Mouse (Mus musculus): Measurements from ENCODE around the gene Lrrc4c.

DNA sequence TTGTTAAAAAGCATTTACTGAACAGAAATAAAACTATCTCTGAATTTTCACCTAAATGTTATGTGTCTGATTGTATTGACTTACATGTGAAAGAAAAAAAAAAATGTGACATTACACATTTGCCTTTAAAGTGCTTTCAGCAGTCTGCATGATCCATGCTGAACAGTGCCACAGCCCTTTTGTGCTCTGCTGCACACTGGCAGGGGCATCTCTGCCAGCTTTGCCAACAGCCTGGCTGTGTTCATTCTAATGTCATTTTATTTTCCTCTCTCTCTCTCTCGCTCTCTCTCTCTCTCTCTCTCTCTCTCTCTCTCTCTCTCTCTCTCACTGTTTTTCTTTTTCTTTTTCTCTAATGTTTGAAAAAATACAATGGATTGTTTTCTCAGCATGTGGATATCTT lies 27.4 kb upstream of the Lrrc4c start:
- no peak for TF ChIP-seq CTCF (IDR thresholded peaks at IDR 0.05; ENCODE audit: extremely low read depth, insufficient read depth, low read length)
- no peak for TF ChIP-seq POLR2A (IDR thresholded peaks at IDR 0.05; ENCODE audit: extremely low read depth, insufficient read depth, low read length)
